In genomic region chr1:37632425-37632824, GRCm38 (mm10) we compare ENCODE assay signal across 26 mouse cellular contexts.
DNase-seq lines count a peak whose midpoint lies in the region; ATAC-seq and TF ChIP-seq lines count a peak whose summit lies in the region.
"Had no signal": no experiment of that assay in that cellular context is flagged by ENCODE, and none has a peak within 500 bp of the region (broad histone marks: within the 10 kb centered on the region; RNA-seq: fewer than 3 reads in every experiment).

No protein-coding gene starts in this region.

- peak overlapping the region; percentile 57 for H3K27ac ChIP-seq in heart, embryonic 16.5 days (ENCODE audit: low read length)
- no peak overlapping the region for H3K27ac ChIP-seq in liver, postnatal 0 days (ENCODE audit: low read depth)
- H3K27ac ChIP-seq: embryonic facial prominence, embryonic 15.5 days; heart, embryonic 13.5 days; hindbrain, postnatal 0 days; kidney, postnatal 0 days; left cerebral cortex, adult 2 months; limb, embryonic 15.5 days; liver, embryonic 14.5 days; lung, embryonic 15.5 days; macrophage; midbrain, embryonic 12.5 days; neural tube, embryonic 15.5 days had no signal

- TF ChIP-seq CTCF in liver, postnatal 0 days (IDR thresholded peaks at IDR 0.05; ENCODE audit: low read depth): no peak

- H3K4me1 ChIP-seq in heart, embryonic 16.5 days (ENCODE audit: control insufficient read depth, insufficient read depth, low read length): no peaks in the 10 kb centered on the region
- no peaks in the 10 kb centered on the region for H3K4me1 ChIP-seq in liver, postnatal 0 days (ENCODE audit: insufficient read depth)
- H3K4me1 ChIP-seq: embryonic facial prominence, embryonic 15.5 days; heart, embryonic 13.5 days; midbrain, embryonic 12.5 days; neural tube, embryonic 15.5 days had no signal

- no peaks in the 10 kb centered on the region for H3K36me3 ChIP-seq in heart, embryonic 16.5 days (ENCODE audit: control insufficient read depth, insufficient read depth)
- H3K36me3 ChIP-seq in liver, postnatal 0 days (replicated peaks; ENCODE audit: insufficient read depth, low read length): no peaks in the 10 kb centered on the region
- H3K36me3 ChIP-seq: embryonic facial prominence, embryonic 15.5 days; heart, embryonic 13.5 days; limb, embryonic 15.5 days; lung, embryonic 15.5 days; midbrain, embryonic 12.5 days; neural tube, embryonic 15.5 days had no signal

- peak; percentile 45; the same call in 1 of the 2 replicates for ATAC-seq in heart, embryonic 16.5 days (replicated peaks; ENCODE audit: extremely low read depth, insufficient read depth, low FRiP score)
- ATAC-seq in liver, postnatal 0 days: no peak
- ATAC-seq: CD4-positive, CD25-positive, alpha-beta regulatory T cell, adult 4 months; forebrain, embryonic 16.5 days; hindbrain, postnatal 0 days had no signal

- no peaks in the 10 kb centered on the region for H3K27me3 ChIP-seq in heart, embryonic 16.5 days (ENCODE audit: control insufficient read depth, insufficient read depth, low read length)
- H3K27me3 ChIP-seq in liver, postnatal 0 days (ENCODE audit: insufficient read depth, low read length): no peaks in the 10 kb centered on the region
- H3K27me3 ChIP-seq: embryonic facial prominence, embryonic 15.5 days; limb, embryonic 15.5 days; lung, embryonic 15.5 days; midbrain, embryonic 12.5 days; neural tube, embryonic 15.5 days had no signal

- 68% methylated on average over 8 of the region's 8 CpGs for WGBS in heart, embryonic 16.5 days
- WGBS in liver, postnatal 0 days (ENCODE audit: insufficient replicate concordance): 83% methylated on average over 8 of the region's 8 CpGs

- no peak overlapping the region for H3K9ac ChIP-seq in heart, embryonic 16.5 days (ENCODE audit: low read length)
- H3K9ac ChIP-seq in liver, postnatal 0 days (replicated peaks): no peak overlapping the region
- H3K9ac ChIP-seq: embryonic facial prominence, embryonic 15.5 days; heart, embryonic 13.5 days; limb, embryonic 15.5 days; liver, embryonic 14.5 days; lung, embryonic 15.5 days; midbrain, embryonic 12.5 days; neural tube, embryonic 15.5 days had no signal

- H3K9me3 ChIP-seq in heart, embryonic 16.5 days (replicated peaks; ENCODE audit: control insufficient read depth, low read length): no peaks in the 10 kb centered on the region
- H3K9me3 ChIP-seq in liver, postnatal 0 days (ENCODE audit: low read length): no peaks in the 10 kb centered on the region
- H3K9me3 ChIP-seq: embryonic facial prominence, embryonic 15.5 days; heart, embryonic 13.5 days; limb, embryonic 15.5 days; lung, embryonic 15.5 days; midbrain, embryonic 12.5 days; neural tube, embryonic 15.5 days had no signal

- TF ChIP-seq EP300 in liver, postnatal 0 days (IDR thresholded peaks at IDR 0.05; ENCODE audit: low read depth): no peak

- H3K4me3 ChIP-seq in heart, embryonic 16.5 days (ENCODE audit: low read length): no peak overlapping the region
- H3K4me3 ChIP-seq in liver, postnatal 0 days (ENCODE audit: low read depth, low read length): no peak overlapping the region
- H3K4me3 ChIP-seq: embryonic facial prominence, embryonic 15.5 days; heart, embryonic 13.5 days; left cerebral cortex, adult 2 months; limb, embryonic 15.5 days; lung, embryonic 15.5 days; midbrain, embryonic 12.5 days; neural tube, embryonic 15.5 days had no signal

- peak; percentile 7 for DNase-seq in gastrocnemius, adult 18-20 months (ENCODE audit: low spot score)
- no peak for DNase-seq in gastrocnemius, postnatal 4 days (ENCODE audit: low spot score in 2 of 2)
- peak; percentile 83 for DNase-seq in heart, adult 8-10 months (ENCODE audit: low spot score)
- no peak for DNase-seq in heart, postnatal 4 days
- DNase-seq in 416B (ENCODE audit: low read depth): peak; percentile 8
- DNase-seq in liver, postnatal 0 days: no peak
- DNase-seq in ovary, adult 18-20 months (ENCODE audit: low spot score): no peak
- DNase-seq: adrenal gland, postnatal 14 days; cerebellum, adult 9-10 months; kidney, adult 18-20 months; left cerebral cortex, postnatal 4 days; thymus, postnatal 14 days had no signal

- H3K4me2 ChIP-seq in heart, embryonic 16.5 days (ENCODE audit: low read depth, low read length): no peak overlapping the region
- no peak overlapping the region for H3K4me2 ChIP-seq in liver, postnatal 0 days (ENCODE audit: low read depth, low read length)
- H3K4me2 ChIP-seq: embryonic facial prominence, embryonic 15.5 days; heart, embryonic 13.5 days; limb, embryonic 15.5 days; lung, embryonic 15.5 days; midbrain, embryonic 12.5 days; neural tube, embryonic 15.5 days had no signal

Comparison
In these comparisons a context has a peak if more than half of its experiments do, and no peak if none do; other contexts are left out.
1. DNase-seq: peak in gastrocnemius, adult 18-20 months (single experiment), heart, adult 8-10 months (single experiment) and 416B (single experiment); none in gastrocnemius, postnatal 4 days (0 of 2), heart, postnatal 4 days (single experiment), liver, postnatal 0 days (single experiment) and ovary, adult 18-20 months (single experiment).